Mouse (Mus musculus): ENCODE data around the gene Auts2. TPM values are rescaled to one million over a fixed set of nuclear protein-coding genes. Genes with fewer than 3 reads are reported as not detected.

Auts2 gene
- total and polyA plus RNA-seq, 3 experiments: not detected

GRCm38 (mm10) chr5:132072356-132072755, 470.8 kb downstream of the Auts2 start:
- Histone ChIP-seq H3K36me3 (replicated peaks in 1 of 2; ENCODE audit: control insufficient read depth in 1 of 2, insufficient read depth in 1 of 2, low read length in 1 of 2) (no peaks in the 10 kb centered on the region), H3K9me3 (replicated peaks; ENCODE audit: low read length) (peaks cover 67% of the 10 kb centered on the region), H3K4me2 (ENCODE audit: insufficient read depth, low read depth, poor library complexity, severe bottlenecking) (no peak overlapping the region), H3K27ac (ENCODE audit: insufficient read depth, low read depth) (no peak overlapping the region), H3K9ac (ENCODE audit: insufficient read depth, low read depth) (no peak overlapping the region), H3K79me2 (replicated peaks; ENCODE audit: control insufficient read depth, extremely low read depth, insufficient read depth, poor library complexity, severe bottlenecking) (no peaks in the 10 kb centered on the region), H3K4me3 (replicated peaks in 1 of 3; ENCODE audit: low read depth in 2 of 3, low read length in 2 of 3, poor library complexity in 1 of 3) (no peak overlapping the region), H3K27me3 (replicated peaks) (no peaks in the 10 kb centered on the region), H3K4me1 (ENCODE audit: control insufficient read depth in 1 of 2, insufficient read depth in 2 of 2) (no peaks in the 10 kb centered on the region)
- dilution Hi-C loops (cut with MboI; ENCODE audit: extremely low pct_ligation_motif_present, extremely low pct_unique_long_range_greater_than_20kb, low sequenced_read_pairs): no loop called here
- in situ Hi-C loops (cut with MboI; ENCODE audit: low pct_ligation_motif_present, low pct_unique_long_range_greater_than_20kb, low sequenced_read_pairs): no loop called here
- DNase-seq (ENCODE audit: extremely low read depth): no peak
- TF ChIP-seq ZKSCAN1 (IDR thresholded peaks at IDR 0.05; ENCODE audit: borderline replicate concordance, low read depth, low read length) (no peak), E2F4 (IDR thresholded peaks at IDR 0.05; ENCODE audit: insufficient replicate concordance, low read depth, low read length) (no peak), PAX5 (IDR thresholded peaks at IDR 0.05; ENCODE audit: low read length) (no peak), POLR2AphosphoS2 (IDR thresholded peaks at IDR 0.05; ENCODE audit: low read depth, low read length) (no peak), MAFK (IDR thresholded peaks at IDR 0.05; ENCODE audit: insufficient replicate concordance, low read length) (no peak), UBTF (IDR thresholded peaks at IDR 0.05; ENCODE audit: low read depth, low read length) (no peak), CHD1 (IDR thresholded peaks at IDR 0.05; ENCODE audit: low read depth, low read length) (no peak), NRF1 (IDR thresholded peaks at IDR 0.05; ENCODE audit: low read depth, low read length) (no peak), MAX (IDR thresholded peaks at IDR 0.05; ENCODE audit: low read length) (no peak), ZMIZ1 (IDR thresholded peaks at IDR 0.05; ENCODE audit: low read depth, low read length) (no peak), KAT2A (IDR thresholded peaks at IDR 0.05; ENCODE audit: insufficient replicate concordance, low read length) (no peak), USF2 (conservative IDR thresholded peaks at IDR 0.05; ENCODE audit: low read depth, low read length) (no peak), SIN3A (IDR thresholded peaks at IDR 0.05; ENCODE audit: low read length) (no peak), ZC3H11A (IDR thresholded peaks at IDR 0.05; ENCODE audit: low read depth, low read length) (no peak), NELFE (IDR thresholded peaks at IDR 0.05; ENCODE audit: low read depth, low read length) (no peak), ELF1 (IDR thresholded peaks at IDR 0.05; ENCODE audit: low read depth, low read length) (no peak), MYC (IDR thresholded peaks at IDR 0.05; ENCODE audit: low read depth, low read length) (no peak), TCF12 (IDR thresholded peaks at IDR 0.05; ENCODE audit: low read depth, low read length) (no peak), ETS1 (conservative IDR thresholded peaks at IDR 0.05; ENCODE audit: low read depth, low read length) (no peak)

- in situ Hi-C loops (cut with MboI; ENCODE audit: low pct_ligation_motif_present, low pct_unique_long_range_greater_than_20kb, low sequenced_read_pairs): no loop called here
- Histone ChIP-seq H3K27ac (ENCODE audit: insufficient read depth, low read depth) (no peak overlapping the region), H3K4me2 (ENCODE audit: insufficient read depth, low read depth, poor library complexity, severe bottlenecking) (no peak overlapping the region), H3K4me3 (replicated peaks in 1 of 3; ENCODE audit: low read depth in 2 of 3, low read length in 2 of 3, poor library complexity in 1 of 3) (no peak overlapping the region), H3K9ac (ENCODE audit: insufficient read depth, low read depth) (no peak overlapping the region), H3K9me3 (replicated peaks; ENCODE audit: low read length) (peaks cover 59% of the 10 kb centered on the region), H3K79me2 (replicated peaks; ENCODE audit: control insufficient read depth, extremely low read depth, insufficient read depth, poor library complexity, severe bottlenecking) (no peaks in the 10 kb centered on the region), H3K36me3 (replicated peaks in 1 of 2; ENCODE audit: control insufficient read depth in 1 of 2, insufficient read depth in 1 of 2, low read length in 1 of 2) (no peaks in the 10 kb centered on the region), H3K27me3 (replicated peaks) (no peaks in the 10 kb centered on the region), H3K4me1 (ENCODE audit: control insufficient read depth in 1 of 2, insufficient read depth in 2 of 2) (no peaks in the 10 kb centered on the region)
- DNase-seq (ENCODE audit: extremely low read depth): no peak
- dilution Hi-C loops (cut with MboI; ENCODE audit: extremely low pct_ligation_motif_present, extremely low pct_unique_long_range_greater_than_20kb, low sequenced_read_pairs): no loop called here
- TF ChIP-seq BHLHE40 (IDR thresholded peaks at IDR 0.05; ENCODE audit: low read depth, low read length) (no peak), ZNF384 (IDR thresholded peaks at IDR 0.05; ENCODE audit: low read depth, low read length) (no peak), E2F4 (IDR thresholded peaks at IDR 0.05; ENCODE audit: insufficient replicate concordance, low read depth, low read length) (no peak), USF1 (IDR thresholded peaks at IDR 0.05; ENCODE audit: low read depth, low read length) (no peak), MEF2A (IDR thresholded peaks at IDR 0.05; ENCODE audit: borderline replicate concordance, low read depth, low read length) (no peak), RAD21 (IDR thresholded peaks at IDR 0.05; ENCODE audit: low read depth, low read length) (no peak), TBP (conservative IDR thresholded peaks at IDR 0.05; ENCODE audit: low read depth, low read length) (no peak), ZMIZ1 (IDR thresholded peaks at IDR 0.05; ENCODE audit: low read depth, low read length) (no peak), UBTF (IDR thresholded peaks at IDR 0.05; ENCODE audit: low read depth, low read length) (no peak), ELF1 (IDR thresholded peaks at IDR 0.05; ENCODE audit: low read depth, low read length) (no peak), JUND (conservative IDR thresholded peaks at IDR 0.05; ENCODE audit: low read depth, low read length) (no peak), HCFC1 (IDR thresholded peaks at IDR 0.05; ENCODE audit: low read depth, low read length) (no peak)
Measured at GRCm38 (mm10) chr5:132067750-132068739, 475.1 kb downstream of the Auts2 start.

Measured in CH12.LX (cell line).